Mouse (Mus musculus) layer of hippocampus, adult 11-12 months (tissue): ENCODE results near the gene Ypel3.
"Not testable (repeated sequence)": the region's sequence is repeated elsewhere in the genome, so short reads cannot be mapped to it uniquely, and the experiment has no call there.

Experiments used
- DNase-seq: peaks from one replicate; pipeline ENCODE4 v3.0.0; 2022; ENCODE audit warnings: low spot score

Ypel3 gene

DNA sequence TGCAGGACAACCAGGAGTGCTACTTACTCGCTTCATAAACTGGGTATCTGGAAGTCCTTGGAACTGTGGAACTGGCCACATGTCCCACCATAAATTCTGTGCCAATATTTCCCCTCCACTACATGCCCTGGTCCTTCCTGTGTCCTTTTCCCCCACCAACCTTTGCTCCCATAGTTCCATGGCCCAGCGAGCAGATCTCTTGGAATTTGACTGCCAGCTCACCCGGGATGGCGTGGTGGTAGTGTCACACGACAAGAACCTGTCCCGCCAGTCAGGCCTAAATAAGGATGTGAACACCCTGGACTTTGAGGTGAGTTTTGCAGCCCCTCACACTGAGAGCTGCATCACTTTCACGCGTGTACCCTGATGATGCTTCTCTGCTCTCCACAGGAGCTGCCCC is 9.8 kb upstream of the Ypel3 start:
- DNase-seq = no peak

DNA sequence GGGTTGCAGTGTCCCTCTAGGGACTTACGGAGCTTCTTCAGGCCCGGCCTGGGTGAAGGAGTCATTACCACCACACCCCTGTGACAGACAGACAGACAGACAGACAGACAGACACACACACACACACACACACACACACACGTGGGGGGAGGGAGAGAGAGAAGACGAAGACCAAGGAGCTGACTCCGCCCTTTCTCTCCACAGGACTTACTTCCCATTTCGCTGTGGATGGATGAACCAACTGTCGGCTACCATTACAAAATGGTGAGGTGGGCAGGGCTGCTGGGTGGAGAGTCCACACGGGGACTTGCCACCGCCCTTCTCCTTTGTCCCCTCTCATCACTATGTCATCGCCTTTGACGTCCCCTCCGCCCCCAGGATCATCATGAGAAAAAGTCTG is 6.0 kb upstream of the Ypel3 start:
- no peak for DNase-seq

- DNase-seq = no peak
Observed at GRCm38 (mm10) chr7:126773351-126773750, 3.4 kb upstream of the Ypel3 start.

- no peak for DNase-seq
Observed at GRCm38 (mm10) chr7:126774463-126774862, 2.3 kb upstream of the Ypel3 start.

GRCm38 (mm10) chr7:126775185-126775977 is 1.4 kb upstream of the Ypel3 start:
- DNase-seq = no peak

- DNase-seq = no peak
Observed at GRCm38 (mm10) chr7:126775978-126776234, 849 bp upstream of the Ypel3 start.

DNA sequence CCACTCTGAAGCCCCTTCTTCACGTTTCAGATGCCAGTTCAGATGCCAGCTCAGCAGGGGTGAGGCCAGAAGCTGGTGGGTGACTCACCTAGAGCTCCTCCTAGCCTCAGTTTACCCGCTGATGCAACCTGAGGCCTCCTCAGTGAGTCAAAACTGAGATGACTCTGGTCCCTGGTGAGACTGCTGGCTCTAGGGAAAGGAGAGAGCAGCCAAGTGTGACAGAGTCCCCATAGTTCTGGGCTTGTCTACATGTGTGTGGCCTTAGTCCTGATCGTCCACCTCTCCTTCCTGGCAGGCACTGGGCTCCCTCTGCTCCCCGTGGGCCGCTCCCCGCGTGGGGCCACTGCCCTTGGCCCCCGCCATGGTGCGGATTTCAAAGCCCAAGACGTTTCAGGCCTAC is 721 bp downstream of the Ypel3 start:
- no peak for DNase-seq

- no peak for DNase-seq
Observed at GRCm38 (mm10) chr7:126778147-126778546, 1.4 kb downstream of the Ypel3 start.

GRCm38 (mm10) chr7:126779101-126779500 is 2.3 kb downstream of the Ypel3 start:
- DNase-seq = not testable (repeated sequence)

GRCm38 (mm10) chr7:126779983-126780970 is 3.5 kb downstream of the Ypel3 start:
- DNase-seq = peak; percentile 84

DNA sequence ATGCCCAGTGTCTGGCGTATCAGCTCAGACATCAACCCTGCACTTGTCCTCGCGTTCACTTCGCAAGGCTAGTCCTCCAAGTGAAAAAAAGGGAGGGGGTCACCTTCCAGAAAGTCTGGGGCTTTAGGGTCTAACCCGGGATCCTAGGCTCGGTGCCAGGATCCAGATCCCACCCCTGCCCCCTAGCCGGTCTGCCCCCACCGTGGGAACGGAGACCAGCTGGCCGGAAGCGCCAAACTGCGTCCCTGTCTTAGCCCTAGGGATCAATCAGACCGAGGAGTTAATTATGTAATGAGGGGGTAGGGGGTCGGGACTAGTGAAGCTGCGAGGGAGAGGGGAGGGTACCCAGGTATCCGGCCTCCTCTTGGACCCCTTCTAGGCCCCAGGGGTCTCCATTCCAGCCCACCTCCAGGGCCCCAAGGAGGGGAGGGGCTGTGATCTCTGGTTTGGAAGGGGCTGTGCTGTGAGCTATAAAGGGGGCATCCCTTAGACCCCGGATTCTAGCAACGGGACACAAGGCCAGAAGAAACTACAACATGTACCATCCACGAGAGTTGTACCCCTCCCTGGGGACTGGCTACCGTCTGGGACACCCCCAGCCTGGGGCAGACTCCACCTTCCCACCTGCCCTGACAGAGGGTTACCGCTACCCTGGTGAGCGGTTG is 4.3 kb downstream of the Ypel3 start, which contains the start of gene Tbx6:
Gene Tbx6, plus strand, starts transcription at position 513 of the 665 bp plus-strand sequence.
- no peak for DNase-seq

GRCm38 (mm10) chr7:126781661-126782370 is 5.1 kb downstream of the Ypel3 start:
- no peak for DNase-seq

GRCm38 (mm10) chr7:126782693-126783092 is 5.9 kb downstream of the Ypel3 start:
- no peak for DNase-seq

DNA sequence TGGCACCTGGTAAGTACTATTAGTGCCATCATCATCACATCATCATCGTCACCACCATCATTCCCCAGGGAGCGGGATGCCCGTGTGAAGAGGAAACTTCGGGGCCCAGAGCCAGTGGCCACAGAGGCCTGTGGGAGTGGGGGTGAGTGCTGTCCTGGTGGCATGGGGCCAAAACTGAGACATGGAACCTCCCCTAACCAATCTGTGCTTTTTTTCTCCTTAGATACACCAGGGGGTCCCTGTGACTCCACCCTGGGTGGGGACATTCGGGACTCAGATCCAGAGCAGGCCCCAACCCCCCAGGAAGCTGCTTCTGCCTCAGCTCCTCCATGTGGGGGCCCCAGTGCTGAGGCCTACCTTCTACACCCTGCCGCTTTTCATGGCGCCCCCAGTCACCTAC is 7.7 kb downstream of the Ypel3 start:
- DNase-seq = no peak

GRCm38 (mm10) chr7:126785056-126785455 is 8.3 kb downstream of the Ypel3 start:
- no peak for DNase-seq

- DNase-seq = no peak
Observed at GRCm38 (mm10) chr7:126786142-126786541, 9.4 kb downstream of the Ypel3 start.

- no peak for DNase-seq
Observed at GRCm38 (mm10) chr7:126789141-126789540, 12.4 kb downstream of the Ypel3 start.

DNA sequence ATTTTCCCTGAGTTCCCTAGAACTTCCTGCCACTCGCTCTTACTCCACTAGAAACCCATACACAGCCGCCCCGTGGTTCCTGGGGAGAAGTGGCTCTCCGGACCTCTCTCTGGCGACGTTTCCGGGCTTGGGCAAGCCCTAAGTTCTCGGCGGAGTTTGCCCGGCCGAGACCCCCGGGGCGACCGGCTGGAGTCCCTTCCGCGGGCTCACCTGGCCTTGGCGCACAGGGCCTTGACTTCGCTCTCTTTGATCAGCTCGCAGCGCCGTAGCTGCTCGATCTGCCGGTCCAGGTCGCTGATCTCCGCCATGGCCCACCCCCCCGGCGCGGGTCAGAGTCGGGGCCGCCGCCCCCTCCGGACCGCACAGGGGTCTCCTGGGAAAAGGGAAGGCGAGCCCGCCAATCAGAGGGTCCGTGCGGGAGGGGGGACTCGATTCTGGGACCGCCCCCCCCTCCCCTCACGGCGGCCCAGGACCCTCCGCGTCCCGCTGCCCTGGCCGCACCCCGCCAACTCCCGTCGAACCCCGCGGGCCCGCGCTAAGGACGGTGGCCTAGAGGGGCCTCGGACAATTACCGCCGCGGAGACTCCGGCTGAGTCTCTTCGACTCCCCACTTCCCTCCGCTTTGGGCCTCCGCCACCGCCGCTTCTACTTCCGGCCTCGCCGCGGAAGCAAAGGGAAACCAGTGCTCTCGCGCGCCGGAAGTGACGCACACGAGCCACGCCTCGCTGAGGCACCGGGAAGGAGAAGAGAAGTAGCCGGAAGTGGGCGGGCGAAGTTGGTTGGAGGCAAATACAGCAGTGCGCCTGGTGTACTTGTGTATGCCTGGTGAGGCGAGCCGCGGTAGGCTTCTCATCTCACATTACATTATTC is 15.3 kb downstream of the Ypel3 start, which contains the start of gene Ppp4c:
Gene Ppp4c, minus strand, starts transcription at position 646 of the 870 bp plus-strand sequence.
- DNase-seq = peak; percentile 96

- DNase-seq = no peak
Observed at GRCm38 (mm10) chr7:126792721-126793443, 16.1 kb downstream of the Ypel3 start.
